Mouse (Mus musculus) heart, postnatal 0 days (tissue): ENCODE results near the gene Glis3. TPM values are rescaled to one million over a fixed set of nuclear protein-coding genes. Genes with fewer than 3 reads are reported as not detected.

Experiments
- ATAC-seq: fragments of 200-750 bp; cut with Nextera tagmentation; 2 replicates; pipeline ENCODE4 v1.8.0; 2017; ENCODE audit warnings: low read depth, moderate number of reproducible peaks, moderate library complexity; ENCODE audit not compliant: insufficient read depth
- DNase-seq: peaks from one replicate; pipeline ENCODE4 v3.0.0-alpha.2; 2016; ENCODE audit warnings: low spot score
- H3K27ac ChIP-seq: fragments of 300-500 bp; sonication (generic); 2 replicates; pipeline ENCODE4 v1.5.1; 2014; ENCODE audit warnings: low read depth, mild to moderate bottlenecking
- H3K27me3 ChIP-seq: fragments of 300-500 bp; sonication (generic); 2 replicates; pipeline ENCODE4 v1.6.1; 2014; ENCODE audit warnings: low read length, mixed read lengths; ENCODE audit not compliant: control insufficient read depth, insufficient read depth
- H3K36me3 ChIP-seq: fragments of 300-500 bp; sonication (generic); replicated peaks from 2 replicates; pipeline ENCODE4 v1.6.1; 2014; ENCODE audit warnings: low read length, mixed read lengths; ENCODE audit not compliant: control insufficient read depth, insufficient read depth
- H3K4me1 ChIP-seq: fragments of 300-500 bp; sonication (generic); 2 replicates; pipeline ENCODE4 v1.6.1; 2014; ENCODE audit warnings: antibody characterized with exemption; ENCODE audit not compliant: control insufficient read depth, insufficient read depth
- H3K4me2 ChIP-seq: fragments of 300-500 bp; sonication (generic); 2 replicates; pipeline ENCODE4 v1.6.1; 2014; ENCODE audit warnings: low read depth, mild to moderate bottlenecking, low read length, moderate library complexity
- H3K4me3 ChIP-seq: fragments of 300-500 bp; sonication (generic); 2 replicates; pipeline ENCODE4 v1.5.1; 2014; ENCODE audit warnings: low read depth, low read length
- H3K9ac ChIP-seq: fragments of 300-500 bp; sonication (generic); replicated peaks from 2 replicates; pipeline ENCODE4 v1.6.1; 2014; ENCODE audit warnings: low read depth, low read length, mixed read lengths
- H3K9me3 ChIP-seq: fragments of 300-500 bp; sonication (generic); replicated peaks from 2 replicates; pipeline ENCODE4 v1.6.1; 2016; ENCODE audit warnings: low read length; ENCODE audit not compliant: control insufficient read depth
- CTCF ChIP-seq: IDR thresholded peaks from 2 replicates; pipeline ENCODE4 v1.5.1; 2016; ENCODE audit warnings: antibody characterized with exemption, control low read depth, low read depth
- EP300 ChIP-seq: IDR thresholded peaks from 2 replicates; pipeline ENCODE4 v1.6.1; 2016; ENCODE audit warnings: antibody characterized with exemption, low read depth
- WGBS: fragments of 180-500 bp; shearing (Covaris S2); extraction: QIAGEN DNeasy Blood & Tissue Kit; methylation state at CpG from one replicate; pipeline ENCODE4 v1.1.7; 2014; 5-methylcytosine and 5-hydroxymethylcytosine counted together
- polyA plus RNA-seq: library from polyadenylated mRNA; unstranded; fragments of >200 nt; fragmentation: Nextera tagmentation; extraction: Ambion mirVana; gene quantifications from 2 replicates; pipeline ENCODE4 v1.2.1, GENCODE M21; 2015
- total RNA-seq: library from RNA; depleted of rRNA; stranded (reverse); fragments of >200 nt; gene quantifications from 2 replicates; pipeline ENCODE4 v1.2.3, GENCODE M21; 2014; ENCODE audit warnings: low replicate concordance

Glis3 gene
- total and polyA plus RNA-seq, 2 experiments from 2014 or later = 0.34 to 10.0 TPM

DNA sequence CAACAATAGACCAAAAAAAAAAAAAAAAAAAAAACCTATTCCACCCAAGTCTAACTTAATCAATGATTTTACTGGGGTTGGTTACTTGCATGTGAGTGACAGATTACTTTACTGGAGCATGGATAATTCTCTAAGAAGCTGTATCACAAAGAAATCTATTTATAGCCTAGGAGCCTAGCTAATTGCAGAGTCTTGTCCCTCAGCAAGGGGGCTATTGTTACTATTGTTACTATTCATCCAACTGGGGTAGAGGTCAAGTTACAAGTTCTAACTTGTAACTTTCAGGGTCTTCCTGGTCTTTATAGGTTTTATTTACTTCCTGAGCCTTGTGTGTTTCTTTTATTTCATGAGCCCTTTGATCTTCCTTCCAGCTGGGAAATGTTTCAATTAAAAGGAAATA, 40.1 kb upstream of the Glis3 start:
- DNase-seq = no peak
- H3K9me3 ChIP-seq = no peaks in the 10 kb centered on the region
- no peak for TF ChIP-seq EP300
- no peak for TF ChIP-seq CTCF
- no peak overlapping the region for H3K9ac ChIP-seq
- H3K4me1 ChIP-seq = no peaks in the 10 kb centered on the region
- no peak for ATAC-seq
- no peaks in the 10 kb centered on the region for H3K27me3 ChIP-seq
- H3K4me3 ChIP-seq = no peak overlapping the region
- no peaks in the 10 kb centered on the region for H3K36me3 ChIP-seq
- no peak overlapping the region for H3K4me2 ChIP-seq
- H3K27ac ChIP-seq = no peak overlapping the region

DNA sequence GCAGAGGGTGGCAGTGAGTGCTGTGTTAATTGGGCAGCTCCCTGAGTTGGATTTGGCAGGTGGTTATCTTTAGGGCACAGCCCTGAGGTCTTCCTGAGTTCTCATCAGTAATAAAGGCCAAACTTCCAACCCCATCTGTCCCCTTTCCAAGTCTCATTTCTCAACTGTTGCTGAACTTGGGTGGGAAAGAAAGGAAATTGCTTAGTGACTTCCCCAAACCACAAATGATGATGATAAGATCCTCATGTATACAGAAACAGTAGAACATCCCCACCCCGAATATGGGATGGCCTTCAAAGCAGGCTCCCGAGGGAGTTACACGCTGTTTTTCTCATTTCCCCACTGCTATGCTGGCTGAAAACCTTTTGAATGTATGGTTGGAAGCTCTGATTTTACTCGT, 34.8 kb upstream of the Glis3 start:
- H3K4me2 ChIP-seq = no peak overlapping the region
- H3K27me3 ChIP-seq = no peaks in the 10 kb centered on the region
- H3K27ac ChIP-seq = no peak overlapping the region
- H3K4me3 ChIP-seq = no peak overlapping the region
- no peak for ATAC-seq
- WGBS = 54% methylated on average over 4 of the region's 4 CpGs
- H3K9ac ChIP-seq = no peak overlapping the region
- TF ChIP-seq EP300 = no peak
- no peak for TF ChIP-seq CTCF
- H3K9me3 ChIP-seq = no peaks in the 10 kb centered on the region
- DNase-seq = no peak
- H3K4me1 ChIP-seq = no peaks in the 10 kb centered on the region
- H3K36me3 ChIP-seq = no peaks in the 10 kb centered on the region

DNA sequence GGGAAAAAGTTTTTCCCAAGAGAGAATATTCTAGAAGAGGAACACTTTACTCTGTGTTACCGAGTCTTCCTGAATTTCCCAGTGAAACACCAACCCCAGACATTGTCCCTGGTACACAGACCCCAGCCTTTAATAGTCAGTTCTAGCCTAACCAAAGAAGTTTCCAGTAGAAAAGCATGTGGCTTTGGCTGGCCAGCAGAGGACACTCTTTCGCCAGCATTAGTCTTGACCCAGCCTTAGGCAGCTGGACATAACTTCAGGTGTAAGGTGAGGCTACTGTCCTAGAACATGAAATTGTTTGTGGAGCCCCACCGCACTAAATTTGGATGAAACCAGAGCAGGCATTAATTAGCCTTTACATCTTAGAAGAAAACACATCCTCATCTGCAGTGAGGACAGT, 17.8 kb upstream of the Glis3 start:
- ATAC-seq (no peak), DNase-seq (no peak)
- Histone ChIP-seq H3K9me3 (0 out of 2 replicates have a peak, but pooled peaks cover 4% of the 10 kb centered on the region), H3K36me3 (no peaks in the 10 kb centered on the region), H3K27ac (no peak overlapping the region), H3K27me3 (0 out of 2 replicates have a peak, but pooled peaks cover 3% of the 10 kb centered on the region), H3K4me3 (no peak overlapping the region), H3K4me1 (no peaks in the 10 kb centered on the region), H3K9ac (no peak overlapping the region), H3K4me2 (no peak overlapping the region)
- no peak for TF ChIP-seq EP300
- peak; percentile 54; the same call in 1 of the 2 replicates for TF ChIP-seq CTCF
- WGBS = 46% methylated on average over 3 of the region's 3 CpGs

DNA sequence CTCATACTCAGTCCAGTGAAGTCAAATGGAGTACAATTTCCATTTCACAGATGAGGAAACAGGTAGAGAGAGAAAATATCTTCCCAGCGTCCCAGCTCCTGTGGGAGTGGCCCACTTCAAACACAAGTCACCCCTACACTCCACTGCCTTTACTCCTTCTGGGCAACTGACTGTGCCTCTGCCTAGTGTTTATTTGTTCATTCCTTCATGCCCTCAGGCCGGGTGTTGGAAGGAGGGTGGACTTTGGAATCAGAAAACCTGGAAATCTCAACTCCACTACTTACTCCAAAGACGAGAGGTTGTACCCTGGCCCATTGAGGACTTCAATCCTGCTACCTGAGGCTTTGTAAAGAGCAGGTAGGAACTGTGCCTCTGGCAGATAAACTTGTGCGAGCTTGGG, 6.5 kb upstream of the Glis3 start:
- H3K27ac ChIP-seq = no peak overlapping the region
- no peaks in the 10 kb centered on the region for H3K9me3 ChIP-seq
- H3K9ac ChIP-seq = no peak overlapping the region
- DNase-seq = no peak
- H3K4me1 ChIP-seq = no peaks in the 10 kb centered on the region
- H3K27me3 ChIP-seq = 0 out of 2 replicates have a peak, but pooled peaks cover 4% of the 10 kb centered on the region
- 68% methylated on average over 4 of the region's 4 CpGs for WGBS
- no peak overlapping the region for H3K4me3 ChIP-seq
- no peak for ATAC-seq
- H3K36me3 ChIP-seq = no peaks in the 10 kb centered on the region
- TF ChIP-seq CTCF (no peak), EP300 (no peak)
- H3K4me2 ChIP-seq = no peak overlapping the region

DNA sequence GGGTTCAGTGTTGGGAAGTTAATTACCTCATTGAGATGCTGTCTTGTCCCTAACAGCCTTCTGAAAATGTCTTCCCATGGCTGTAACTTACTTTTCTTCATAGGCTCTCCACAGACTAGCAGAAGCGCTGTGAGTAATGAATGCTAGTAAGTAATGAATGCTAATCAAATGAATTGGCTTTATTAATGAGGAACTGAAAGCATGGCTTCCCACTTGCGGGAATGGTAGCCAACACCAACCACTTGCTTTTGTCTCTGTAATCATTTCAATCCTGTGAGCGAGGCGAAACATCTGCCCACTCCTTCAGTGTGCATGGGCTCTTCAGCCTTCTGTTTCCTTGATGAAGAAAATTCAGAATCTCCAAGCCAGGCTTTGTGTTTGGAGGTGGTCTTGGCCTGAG, 5.6 kb upstream of the Glis3 start:
- 82% methylated on average over 4 of the region's 4 CpGs for WGBS
- ATAC-seq = no peak
- H3K27me3 ChIP-seq = peaks cover 9% of the 10 kb centered on the region; the same call in 1 of the 2 replicates

DNA sequence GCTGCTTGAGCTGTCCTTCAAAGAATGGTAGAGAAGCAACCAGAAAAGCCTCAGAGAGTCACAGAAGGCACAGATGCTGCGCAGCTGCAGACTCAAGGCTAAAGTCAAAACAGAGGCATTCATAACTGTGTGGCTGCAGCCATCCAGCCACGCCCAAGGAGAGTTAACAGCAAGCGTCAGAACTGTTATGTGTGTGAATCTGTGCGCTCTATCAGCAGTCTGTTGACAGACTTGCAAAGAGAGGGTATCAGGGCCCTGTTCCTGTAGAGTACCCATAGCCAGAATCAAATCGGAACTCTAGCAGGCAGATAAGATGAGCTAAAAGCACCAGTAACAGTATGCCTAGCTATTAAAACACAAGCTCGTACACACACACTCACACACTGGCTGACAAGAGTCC, 4.5 kb upstream of the Glis3 start:
- Histone ChIP-seq H3K4me1 (no peaks in the 10 kb centered on the region), H3K9ac (no peak overlapping the region), H3K36me3 (no peaks in the 10 kb centered on the region), H3K9me3 (no peaks in the 10 kb centered on the region), H3K4me3 (no peak overlapping the region), H3K27ac (no peak overlapping the region), H3K4me2 (no peak overlapping the region), H3K27me3 (peaks cover 17% of the 10 kb centered on the region; the same call in 1 of the 2 replicates)
- no peak for DNase-seq
- ATAC-seq = no peak
- 26% methylated on average over 6 of the region's 6 CpGs for whole genome bisulfite sequencing
- no peak for TF ChIP-seq CTCF
- TF ChIP-seq EP300 = no peak

More for the DNA sequence above, 5.6 kb upstream of the Glis3 start:
- Histone ChIP-seq H3K4me1 (no peaks in the 10 kb centered on the region), H3K4me2 (no peak overlapping the region), H3K36me3 (no peaks in the 10 kb centered on the region), H3K9me3 (no peaks in the 10 kb centered on the region), H3K9ac (no peak overlapping the region), H3K27ac (no peak overlapping the region), H3K4me3 (no peak overlapping the region)
- no peak for TF ChIP-seq EP300
- no peak for DNase-seq
